Comparison of ENCODE assay signal across 22 mouse cellular contexts in genomic region chr5:87940752-87941151, GRCm38 (mm10). TPM values are rescaled to one million over a fixed set of nuclear protein-coding genes. Genes with fewer than 3 reads are reported as not detected.
DNase-seq lines count a peak whose midpoint lies in the region; ATAC-seq and TF ChIP-seq lines count a peak whose summit lies in the region.
"Had no signal": no experiment of that assay in that cellular context is flagged by ENCODE, and none has a peak within 500 bp of the region (broad histone marks: within the 10 kb centered on the region; RNA-seq: fewer than 3 reads in every experiment).

No protein-coding gene starts in this region.

- no peaks in the 10 kb centered on the region for H3K27me3 ChIP-seq in lung, embryonic 14.5 days (ENCODE audit: insufficient read depth, low read length)
- H3K27me3 ChIP-seq: hindbrain, embryonic 15.5 days; midbrain, embryonic 12.5 days; Patski had no signal

- no peak overlapping the region for H3K27ac ChIP-seq in lung, embryonic 14.5 days (ENCODE audit: low read depth)
- H3K27ac ChIP-seq: hindbrain, embryonic 15.5 days; midbrain, embryonic 12.5 days had no signal

- 31% methylated on average over 3 of the region's 3 CpGs for WGBS in lung, embryonic 14.5 days

- no peaks in the 10 kb centered on the region for H3K4me1 ChIP-seq in lung, embryonic 14.5 days (ENCODE audit: insufficient read depth)
- H3K4me1 ChIP-seq: hindbrain, embryonic 15.5 days; midbrain, embryonic 12.5 days had no signal

- peak; percentile 72 for ATAC-seq in frontal cortex, adult (ENCODE audit: low TSS enrichment)
- no peak for ATAC-seq in lung, embryonic 14.5 days (ENCODE audit: insufficient read depth)
- ATAC-seq: Patski had no signal

- H3K9me3 ChIP-seq in lung, embryonic 14.5 days (ENCODE audit: low read depth, low read length): no peaks in the 10 kb centered on the region
- H3K9me3 ChIP-seq: hindbrain, embryonic 15.5 days; midbrain, embryonic 12.5 days had no signal

- no peaks in the 10 kb centered on the region for H3K36me3 ChIP-seq in lung, embryonic 14.5 days (ENCODE audit: insufficient read depth)
- H3K36me3 ChIP-seq: hindbrain, embryonic 15.5 days; midbrain, embryonic 12.5 days had no signal

- H3K9ac ChIP-seq in lung, embryonic 14.5 days: no peak overlapping the region
- H3K9ac ChIP-seq: hindbrain, embryonic 15.5 days; midbrain, embryonic 12.5 days had no signal

- H3K4me3 ChIP-seq in lung, embryonic 14.5 days (ENCODE audit: low read depth, low read length): no peak overlapping the region
- H3K4me3 ChIP-seq: hindbrain, embryonic 15.5 days; midbrain, embryonic 12.5 days had no signal

- no peak for DNase-seq in frontal cortex, postnatal 10 days (ENCODE audit: low spot score in 2 of 2)
- DNase-seq in lung, embryonic 14.5 days: peak; percentile 34
- DNase-seq in lung, postnatal 14 days: no peak
- peak; percentile 22 for DNase-seq in brain, adult 2 months (ENCODE audit: low read depth, low spot score)
- DNase-seq in retina, postnatal 1 day: peak; percentile 16
- DNase-seq in T-cell, adult 2 months (ENCODE audit: low spot score): no peak
- DNase-seq: cerebellum, adult 18-20 months; heart, adult 18-20 months; heart, postnatal 10 days; kidney, adult 18-20 months; kidney, postnatal 4 days; lung, postnatal 36 days had no signal

- H3K4me2 ChIP-seq in lung, embryonic 14.5 days: no peak overlapping the region
- H3K4me2 ChIP-seq: hindbrain, embryonic 15.5 days; midbrain, embryonic 12.5 days had no signal

- TF ChIP-seq CTCF in lung, embryonic 14.5 days (IDR thresholded peaks at IDR 0.05; ENCODE audit: low read depth): 0 out of 2 replicates have a peak, but pooled peaks have one; percentile 2

RNA-seq across cellular contexts. Expression of gene Csn3, which starts 15.4 kb away (rescaled TPM):
- polyA plus RNA-seq in lung, embryonic 14.5 days (2014; fragmentation: Nextera tagmentation; extraction: Ambion mirVana): not detected in 2 replicates
- polyA plus RNA-seq: cortical plate, adult 2 months; hindbrain, embryonic 15.5 days; limb, embryonic 14.5 days; liver, embryonic 16.5 days; midbrain, embryonic 12.5 days; Patski; small intestine, adult 2 months had no signal

RNA-seq across cellular contexts. Expression of gene 2310003L06Rik, which starts 28.5 kb away (rescaled TPM):
- polyA plus RNA-seq in lung, embryonic 14.5 days (2014; fragmentation: Nextera tagmentation; extraction: Ambion mirVana): not detected in 2 replicates
- polyA plus RNA-seq: cortical plate, adult 2 months; hindbrain, embryonic 15.5 days; limb, embryonic 14.5 days; liver, embryonic 16.5 days; midbrain, embryonic 12.5 days; neural tube, embryonic 11.5 days; Patski; small intestine, adult 2 months; thymus, postnatal 0 days had no signal

RNA-seq across cellular contexts. Expression of gene Gm28434, which starts 28.6 kb away (rescaled TPM):
- polyA plus RNA-seq in lung, embryonic 14.5 days (2014; fragmentation: Nextera tagmentation; extraction: Ambion mirVana): not detected in 2 replicates
- polyA plus RNA-seq: cortical plate, adult 2 months; hindbrain, embryonic 15.5 days; limb, embryonic 14.5 days; liver, embryonic 16.5 days; midbrain, embryonic 12.5 days; neural tube, embryonic 11.5 days; Patski; small intestine, adult 2 months; thymus, postnatal 0 days had no signal

RNA-seq across cellular contexts. Expression of gene Cabs1, which starts 38.5 kb away (rescaled TPM):
- not detected in 2 replicates for polyA plus RNA-seq in lung, embryonic 14.5 days (2014; fragmentation: Nextera tagmentation; extraction: Ambion mirVana)
- polyA plus RNA-seq: cortical plate, adult 2 months; hindbrain, embryonic 15.5 days; limb, embryonic 14.5 days; liver, embryonic 16.5 days; midbrain, embryonic 12.5 days; neural tube, embryonic 11.5 days; Patski; small intestine, adult 2 months; thymus, postnatal 0 days had no signal

RNA-seq across cellular contexts. Expression of gene Odam, which starts 55.9 kb away (rescaled TPM):
- polyA plus RNA-seq in lung, embryonic 14.5 days (2014; fragmentation: Nextera tagmentation; extraction: Ambion mirVana): not detected in 2 replicates
- polyA plus RNA-seq: cortical plate, adult 2 months; hindbrain, embryonic 15.5 days; limb, embryonic 14.5 days; liver, embryonic 16.5 days; midbrain, embryonic 12.5 days; neural tube, embryonic 11.5 days; Patski; small intestine, adult 2 months had no signal

Comparison
In these comparisons a context has a peak if more than half of its experiments do, and no peak if none do; other contexts are left out.
1. DNase-seq: peak in lung, embryonic 14.5 days (single experiment), brain, adult 2 months (single experiment) and retina, postnatal 1 day (single experiment); none in frontal cortex, postnatal 10 days (0 of 2), lung, postnatal 14 days (single experiment) and T-cell, adult 2 months (single experiment).